Mouse (Mus musculus) ES-Bruce4 (cell line): ENCODE measurements around the gene Asgr1.

Experiments
- CTCF ChIP-seq: IDR thresholded peaks from one replicate; pipeline ENCODE4 v1.8.1; 2011; ENCODE audit warnings: low read depth, low read length
- EP300 ChIP-seq: IDR thresholded peaks from 2 replicates; pipeline ENCODE4 v1.6.1; 2011; ENCODE audit warnings: low read depth, low read length; ENCODE audit not compliant: insufficient read depth
- POLR2A ChIP-seq: IDR thresholded peaks from one replicate; pipeline ENCODE4 v1.8.1; 2011; ENCODE audit warnings: low read length; ENCODE audit not compliant: insufficient read depth

DNA sequence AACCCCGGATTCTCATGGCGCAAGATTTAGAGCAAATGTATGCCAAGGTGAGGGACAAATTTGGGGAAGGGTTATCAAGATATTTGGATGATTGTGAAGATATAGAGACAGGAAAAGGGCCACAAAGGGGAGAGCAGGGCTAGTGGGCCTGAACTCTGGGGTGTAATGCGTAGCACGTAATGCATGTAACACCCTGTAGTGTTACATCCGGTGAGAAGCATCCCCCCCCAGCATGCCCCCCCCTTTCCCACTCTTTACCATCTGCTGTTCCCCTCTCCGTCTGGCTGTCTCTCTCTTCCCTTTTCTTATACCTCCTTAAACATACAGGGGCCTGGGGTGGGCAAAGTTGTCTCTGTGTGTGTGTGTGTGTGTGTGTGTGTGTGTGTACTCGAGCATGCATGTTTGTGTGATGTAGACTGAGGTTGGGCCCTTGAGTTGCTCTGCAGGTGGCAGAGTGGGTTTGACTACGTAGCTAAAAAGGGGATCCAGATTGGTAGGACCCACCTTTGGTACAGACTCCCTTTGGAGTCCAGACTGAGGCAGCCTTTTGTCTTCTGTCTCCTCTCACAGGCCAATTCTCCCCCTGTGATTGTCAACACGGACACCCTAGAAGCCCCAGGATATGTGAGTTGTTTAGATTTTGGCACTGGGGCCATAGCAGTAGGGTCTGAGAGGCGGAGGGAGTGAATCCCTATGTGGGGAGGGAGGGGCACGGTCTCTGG, 23.9 kb upstream of the Asgr1 start:
- TF ChIP-seq CTCF (no peak), POLR2A (no peak), EP300 (no peak)
